Mouse (Mus musculus) CD4-positive, CD25-positive, alpha-beta regulatory T cell, adult 2 months (primary cell): ENCODE data around the gene Pdgfc.

Experiments
- DNase-seq: peaks from one replicate; pipeline ENCODE4 v3.0.0-alpha.2; 2012; ENCODE audit warnings: low read depth, low spot score

Pdgfc gene

DNA sequence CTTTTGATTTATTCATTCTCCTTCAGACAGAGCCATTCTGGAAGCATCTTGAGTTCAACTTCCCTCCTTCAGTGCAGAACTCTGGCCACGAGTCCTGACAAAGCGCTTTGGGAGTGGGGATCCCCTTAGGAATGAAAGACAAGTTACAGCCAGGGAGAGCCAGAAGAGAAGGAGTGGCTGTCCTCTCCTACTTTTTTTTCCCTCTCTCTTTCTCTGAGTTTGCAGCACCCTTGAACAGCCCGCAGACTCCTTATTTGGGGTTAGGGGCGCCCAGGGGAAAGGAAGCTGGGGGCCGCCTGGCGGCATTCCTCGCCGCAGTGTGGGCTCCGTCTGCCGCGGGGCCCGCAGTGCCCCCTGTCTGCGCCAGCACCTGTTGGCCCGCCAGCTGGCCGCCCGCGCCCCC lies at the start of gene Pdgfc:
TSS of gene Pdgfc (plus strand) at position 266 of the 403 bp plus-strand sequence.
- no peak for DNase-seq

DNA sequence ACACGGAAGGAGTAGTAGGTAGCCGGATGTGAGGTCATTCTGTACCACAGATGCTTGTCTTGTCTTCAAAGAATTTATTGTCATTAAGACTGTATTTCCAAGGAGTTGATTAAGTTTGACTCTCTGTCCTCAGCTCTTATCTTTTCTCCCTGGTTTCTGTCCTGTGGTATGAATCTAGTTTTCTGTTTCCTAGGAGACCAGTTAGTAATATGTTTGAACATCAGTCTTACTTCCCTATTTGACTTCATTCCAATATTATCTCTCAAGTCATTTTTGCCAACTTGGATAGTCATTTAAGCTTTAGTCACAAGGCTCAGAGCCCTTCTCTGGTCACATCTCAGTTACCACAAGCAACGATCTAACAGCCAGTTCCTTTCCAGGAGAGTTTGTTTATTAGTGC lies 27.0 kb upstream of the Pdgfc start:
- no peak for DNase-seq

DNA sequence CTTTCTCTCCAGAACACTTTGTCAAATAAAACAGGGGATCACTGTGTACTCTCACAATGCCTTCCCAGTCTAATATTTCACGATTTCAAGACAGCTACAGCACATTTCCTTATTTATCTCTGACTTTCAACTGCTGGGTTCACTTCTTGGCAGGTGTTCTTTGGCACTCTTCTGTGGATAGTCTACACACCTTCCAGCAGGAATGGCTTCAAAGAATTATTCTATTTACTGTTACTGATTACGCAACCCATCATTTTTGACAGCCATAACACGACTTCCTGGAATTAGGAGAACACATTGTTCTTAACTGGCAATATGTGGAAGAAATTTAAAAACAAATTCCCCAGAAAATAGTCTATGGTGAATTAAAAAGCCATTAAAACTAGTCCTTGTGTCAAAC lies 26.3 kb upstream of the Pdgfc start:
- DNase-seq = no peak

DNA sequence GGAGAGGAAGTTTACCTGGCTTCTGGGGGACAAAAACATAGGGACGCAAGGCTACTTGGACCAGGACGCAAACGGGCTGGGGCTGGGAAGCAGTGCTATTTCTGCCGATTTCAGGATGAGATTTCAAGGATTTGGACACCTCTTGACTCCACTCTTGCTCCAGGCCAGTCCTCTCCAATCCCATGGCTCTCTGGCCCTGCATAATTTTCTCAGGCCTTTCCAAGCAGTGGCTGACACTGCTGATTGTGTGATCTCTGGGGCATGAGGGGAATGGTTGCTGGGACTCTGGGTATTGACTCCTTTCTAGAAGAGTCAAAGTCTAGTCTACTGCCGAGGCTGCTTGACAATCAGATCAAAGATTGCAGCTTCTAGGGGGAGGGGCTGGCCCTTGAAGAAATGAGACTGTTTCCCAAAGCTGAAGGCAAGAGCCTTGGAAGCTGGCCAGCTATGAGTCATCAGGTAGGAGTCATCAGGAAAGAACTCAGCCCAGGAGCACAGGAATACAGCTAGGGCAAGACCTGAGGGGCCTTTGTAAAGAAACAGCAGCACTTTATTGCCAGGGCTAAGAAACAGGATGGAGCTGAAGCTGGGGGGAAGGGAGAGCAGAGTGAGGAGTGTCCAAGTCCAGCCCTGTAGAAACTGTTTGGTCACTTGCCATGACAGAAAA lies 18.7 kb upstream of the Pdgfc start:
- DNase-seq = no peak

DNA sequence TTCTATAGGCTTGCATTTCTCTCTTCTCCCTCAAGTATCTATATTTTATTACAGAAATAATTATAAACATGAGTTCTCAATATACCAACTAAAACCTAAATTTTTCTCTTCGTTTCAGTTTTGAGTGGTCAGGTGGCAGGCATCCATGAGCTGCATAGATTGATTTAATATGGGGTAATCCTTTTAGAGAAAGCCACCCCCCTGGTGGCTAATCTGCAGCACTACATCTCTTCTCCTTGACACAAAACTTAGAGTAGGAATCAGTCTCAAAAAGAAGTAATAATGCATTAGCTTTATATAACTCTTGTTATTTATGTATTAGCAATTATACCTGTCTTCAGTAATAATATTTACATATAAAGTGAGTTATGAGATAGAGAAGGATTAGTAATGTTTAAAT lies 16.2 kb upstream of the Pdgfc start:
- DNase-seq = no peak

DNA sequence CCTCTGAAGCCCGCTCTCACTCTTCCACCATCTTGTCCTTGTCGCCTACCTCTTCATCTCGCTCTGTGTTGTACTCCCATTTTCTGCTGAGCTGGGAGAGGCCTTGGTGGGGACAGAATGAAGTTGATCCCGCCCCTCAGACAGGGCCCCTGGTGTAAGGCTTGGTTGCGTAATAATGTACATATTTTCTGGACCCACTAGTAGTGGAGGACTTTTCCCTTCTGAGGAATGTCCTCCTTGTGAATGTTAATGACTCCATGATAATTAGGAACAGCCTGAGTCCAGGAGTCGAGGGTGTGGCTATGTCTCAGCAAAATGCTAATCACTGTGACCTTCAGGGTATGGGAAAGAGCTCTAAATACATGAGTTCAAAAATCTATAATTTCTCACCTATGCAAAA lies 14.4 kb upstream of the Pdgfc start:
- no peak for DNase-seq

DNA sequence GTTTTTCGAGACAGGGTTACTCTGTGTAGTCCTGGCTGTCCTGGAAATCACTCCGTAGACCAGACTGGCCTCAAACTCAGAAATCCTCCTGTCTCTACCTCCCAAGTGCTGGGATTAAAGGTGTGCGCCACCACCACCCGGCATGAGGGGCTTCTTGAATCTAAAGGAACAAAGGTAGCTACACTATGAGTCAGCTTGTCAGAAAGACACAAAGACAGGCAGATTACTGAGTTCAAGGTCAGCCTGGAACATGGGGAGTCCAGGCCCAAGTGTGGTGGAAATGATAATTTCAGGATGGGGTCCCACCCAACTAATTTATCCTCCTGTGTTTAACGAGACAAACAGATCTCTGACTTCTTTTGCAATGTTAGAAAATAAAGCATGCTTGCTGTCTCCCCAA lies 13.9 kb upstream of the Pdgfc start:
- no peak for DNase-seq

DNA sequence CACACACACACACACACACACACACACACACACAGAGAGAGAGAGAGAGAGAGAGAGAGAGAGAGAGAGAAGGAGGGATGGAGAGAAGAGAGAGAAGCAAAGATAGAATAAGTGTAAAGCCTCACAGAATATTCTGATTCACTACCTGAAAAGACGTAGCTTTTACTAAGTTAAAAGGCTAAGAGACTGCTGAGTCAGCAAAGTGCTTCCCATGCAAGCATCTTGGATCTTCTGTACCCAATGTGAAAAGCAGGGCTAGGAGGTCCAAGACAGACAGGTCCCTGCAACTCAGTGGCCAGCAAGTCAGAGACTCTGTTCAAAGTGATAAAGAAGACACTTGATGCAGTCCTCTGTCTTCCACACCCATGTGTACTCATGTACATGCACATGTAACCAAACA lies 13.4 kb upstream of the Pdgfc start:
- DNase-seq = no peak

DNA sequence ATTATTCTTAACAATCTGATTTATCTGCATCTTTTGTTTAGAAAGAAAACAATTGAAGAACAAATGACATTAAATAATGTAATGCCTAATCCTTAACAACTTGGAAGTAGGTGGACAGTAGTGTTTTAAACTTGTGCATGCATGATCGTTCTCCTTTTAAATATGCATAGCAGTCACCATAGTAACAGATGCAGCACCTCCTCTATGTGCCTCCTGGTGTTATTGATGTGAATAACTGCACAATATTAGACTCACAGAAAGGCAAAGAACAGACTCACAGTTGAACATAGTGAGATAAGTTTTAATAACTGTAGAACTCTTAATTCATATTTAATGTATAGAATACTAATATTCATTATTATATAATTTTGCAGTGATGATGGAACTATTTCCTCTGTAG lies 12.6 kb upstream of the Pdgfc start:
- no peak for DNase-seq

DNA sequence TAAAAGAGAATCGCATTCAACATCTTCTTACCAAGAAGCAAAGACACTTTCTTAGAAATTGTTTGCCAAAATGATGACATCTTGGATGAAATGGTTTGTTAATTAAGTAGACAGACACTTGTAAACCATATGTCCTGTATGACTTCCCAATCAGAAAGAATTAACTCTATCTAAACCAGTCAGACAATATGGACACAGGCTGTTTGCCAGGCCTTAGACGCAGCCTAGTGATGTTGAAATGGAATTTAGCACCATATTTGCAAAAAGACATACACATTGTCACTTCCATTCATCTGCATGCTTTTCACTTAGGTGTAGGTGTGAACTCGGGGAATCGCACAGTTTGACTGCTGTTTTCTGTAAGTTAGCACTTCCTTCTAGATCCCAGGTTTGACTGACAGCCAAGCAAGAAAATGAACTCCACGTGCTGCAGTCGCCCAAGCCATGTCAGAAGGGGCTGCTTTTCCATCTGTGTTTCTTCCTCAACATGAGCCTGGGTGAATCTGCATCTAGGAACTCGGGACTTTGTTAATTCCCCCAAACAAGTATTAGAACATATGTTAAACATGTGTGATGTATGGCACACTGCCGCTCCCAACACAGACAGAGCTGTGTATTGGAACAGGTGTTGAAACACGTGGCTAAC lies 10.5 kb upstream of the Pdgfc start:
- DNase-seq = no peak

DNA sequence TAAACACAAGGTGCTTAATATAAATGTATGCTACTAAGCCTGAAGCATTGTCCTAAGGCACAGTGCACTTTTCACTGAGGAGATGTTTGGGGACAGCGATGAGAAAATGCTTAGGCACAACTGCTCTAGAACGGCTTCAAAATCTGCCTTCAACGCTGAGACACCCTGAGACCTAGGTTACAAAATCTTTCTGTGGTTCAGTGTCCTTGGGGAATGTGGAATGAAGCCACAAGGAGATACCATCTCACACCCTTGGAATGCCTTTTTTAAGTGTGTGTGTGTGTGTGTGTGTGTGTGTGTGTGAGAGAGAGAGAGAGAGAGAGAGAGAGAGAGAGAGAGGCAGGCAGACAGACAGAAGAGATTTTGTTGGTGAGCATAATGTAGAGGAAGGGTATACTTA lies 7.9 kb upstream of the Pdgfc start:
- no peak for DNase-seq

DNA sequence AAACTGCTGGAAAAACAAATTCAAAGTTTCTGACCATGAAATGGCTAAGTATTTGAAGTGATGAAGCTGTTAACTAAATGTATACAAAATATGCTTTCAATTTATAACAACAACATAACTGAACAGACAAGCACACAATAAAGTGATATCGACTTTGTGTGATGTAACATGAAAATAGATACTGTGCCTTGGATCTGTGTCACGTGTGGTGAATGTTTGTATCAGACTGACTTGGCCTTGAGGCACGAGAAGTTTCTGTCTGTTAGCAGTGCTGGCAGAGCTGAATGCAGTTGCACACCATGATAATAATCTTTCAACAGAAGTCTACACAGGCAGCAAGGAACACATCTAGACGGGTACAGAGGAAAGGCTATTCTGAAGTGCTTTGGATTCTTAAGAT lies 6.9 kb upstream of the Pdgfc start:
- DNase-seq = no peak

DNA sequence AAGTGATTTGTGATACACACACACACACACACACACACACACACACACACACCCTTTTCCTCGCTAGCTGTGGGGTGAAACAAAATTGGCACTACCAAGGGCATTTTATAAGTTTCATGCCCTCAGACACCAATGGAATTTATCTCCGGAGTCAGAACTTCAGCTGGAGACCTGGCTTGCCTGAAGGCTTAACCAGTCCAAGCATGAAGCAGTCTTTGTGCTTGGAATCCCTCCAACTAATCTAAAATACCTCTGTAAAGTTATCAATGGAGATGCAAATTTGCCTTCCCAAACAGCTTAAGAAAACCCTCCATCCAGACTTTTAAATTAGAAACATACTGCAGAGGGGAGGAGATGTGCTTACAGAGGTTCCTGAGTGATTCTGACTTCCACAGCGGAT lies 6.3 kb upstream of the Pdgfc start:
- DNase-seq = no peak

DNA sequence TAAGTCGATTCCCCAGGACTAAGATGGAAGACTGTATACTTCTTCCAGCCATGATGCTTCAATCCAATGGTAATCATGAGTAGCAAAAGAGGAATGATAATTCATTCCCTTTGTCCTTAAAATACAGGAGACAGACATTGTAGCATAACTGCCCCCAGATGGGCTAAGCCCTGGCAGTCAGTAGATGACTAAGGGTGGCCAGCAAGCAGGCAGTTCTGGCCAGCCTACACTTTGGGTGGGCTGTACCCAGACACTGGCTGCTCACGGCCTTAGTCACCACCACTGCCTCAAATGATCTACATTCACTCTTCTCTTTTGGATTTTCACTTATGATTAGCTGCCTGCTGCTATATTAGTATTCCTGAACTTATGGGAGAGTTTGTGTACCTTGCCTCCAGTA lies 5.9 kb upstream of the Pdgfc start:
- DNase-seq = no peak

DNA sequence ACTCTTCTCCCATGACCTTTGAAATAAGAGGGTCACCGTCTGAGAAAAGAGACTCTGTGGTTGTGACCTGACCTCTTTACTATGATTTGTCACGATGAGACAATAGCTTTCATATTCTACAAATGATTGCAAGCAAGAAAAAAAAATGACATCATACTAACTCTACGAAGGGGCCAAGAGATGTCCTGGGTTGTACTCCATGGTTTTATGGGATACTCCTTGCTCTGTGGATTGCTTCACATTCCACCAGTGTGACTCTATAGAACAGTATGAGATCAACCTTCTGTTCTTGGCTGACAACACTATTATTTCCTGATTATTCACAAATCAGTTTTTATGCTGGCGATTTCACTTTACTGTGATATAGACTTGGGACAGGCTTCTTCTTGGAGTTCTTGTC lies 4.2 kb upstream of the Pdgfc start:
- no peak for DNase-seq

DNA sequence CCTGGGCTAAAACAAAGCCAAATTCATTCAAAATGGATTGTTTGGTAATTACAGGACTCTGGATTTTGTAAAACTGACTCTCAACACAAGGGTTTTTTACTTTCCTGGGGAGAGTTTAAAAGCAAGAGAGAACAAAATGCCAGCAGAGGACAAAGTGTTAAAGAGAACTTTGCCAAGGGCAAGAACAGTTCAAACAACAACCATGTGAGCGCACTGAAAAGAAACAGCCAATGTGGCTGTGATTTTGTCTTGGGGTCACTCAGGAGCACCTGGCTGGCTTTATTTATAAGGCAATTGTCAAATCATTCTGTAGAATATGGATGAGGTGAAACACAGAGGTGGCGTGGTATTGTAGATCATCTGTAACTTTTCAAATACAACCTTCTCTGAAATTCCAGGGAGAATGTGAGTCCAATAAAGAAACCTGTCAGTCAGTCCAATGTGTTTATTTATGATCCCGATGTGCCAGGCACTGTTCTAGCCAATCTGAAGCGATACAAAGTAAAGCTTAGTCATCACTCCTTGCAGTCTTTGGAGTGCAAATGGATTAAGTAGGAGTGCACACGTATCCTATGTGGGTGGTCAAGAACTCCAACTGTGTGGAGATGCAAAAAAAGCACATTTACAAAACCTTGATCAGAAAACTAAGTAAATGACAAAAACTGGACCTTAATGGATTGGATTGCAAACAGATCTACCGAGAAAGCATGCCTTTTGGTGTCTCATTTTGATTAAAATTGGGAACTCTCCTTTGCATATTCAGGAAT lies 1.7 kb upstream of the Pdgfc start:
- DNase-seq = no peak

DNA sequence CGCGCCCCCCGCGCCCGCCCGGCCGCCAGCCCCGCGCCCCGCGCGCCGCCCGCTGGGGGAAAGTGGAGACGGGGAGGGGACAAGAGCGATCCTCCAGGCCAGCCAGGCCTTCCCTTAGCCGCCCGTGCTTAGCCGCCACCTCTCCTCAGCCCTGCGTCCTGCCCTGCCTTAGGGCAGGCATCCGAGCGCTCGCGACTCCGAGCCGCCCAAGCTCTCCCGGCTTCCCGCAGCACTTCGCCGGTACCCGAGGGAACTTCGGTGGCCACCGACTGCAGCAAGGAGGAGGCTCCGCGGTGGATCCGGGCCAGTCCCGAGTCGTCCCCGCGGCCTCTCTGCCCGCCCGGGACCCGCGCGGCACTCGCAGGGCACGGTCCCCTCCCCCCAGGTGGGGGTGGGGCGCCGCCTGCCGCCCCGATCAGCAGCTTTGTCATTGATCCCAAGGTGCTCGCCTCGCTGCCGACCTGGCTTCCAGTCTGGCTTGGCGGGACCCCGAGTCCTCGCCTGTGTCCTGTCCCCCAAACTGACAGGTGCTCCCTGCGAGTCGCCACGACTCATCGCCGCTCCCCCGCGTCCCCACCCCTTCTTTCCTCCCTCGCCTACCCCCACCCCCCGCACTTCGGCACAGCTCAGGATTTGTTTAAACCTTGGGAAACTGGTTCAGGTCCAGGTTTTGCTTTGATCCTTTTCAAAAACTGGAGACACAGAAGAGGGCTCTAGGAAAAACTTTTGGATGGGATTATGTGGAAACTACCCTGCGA lies 517 bp downstream of the Pdgfc start:
- DNase-seq = peak; percentile 11

DNA sequence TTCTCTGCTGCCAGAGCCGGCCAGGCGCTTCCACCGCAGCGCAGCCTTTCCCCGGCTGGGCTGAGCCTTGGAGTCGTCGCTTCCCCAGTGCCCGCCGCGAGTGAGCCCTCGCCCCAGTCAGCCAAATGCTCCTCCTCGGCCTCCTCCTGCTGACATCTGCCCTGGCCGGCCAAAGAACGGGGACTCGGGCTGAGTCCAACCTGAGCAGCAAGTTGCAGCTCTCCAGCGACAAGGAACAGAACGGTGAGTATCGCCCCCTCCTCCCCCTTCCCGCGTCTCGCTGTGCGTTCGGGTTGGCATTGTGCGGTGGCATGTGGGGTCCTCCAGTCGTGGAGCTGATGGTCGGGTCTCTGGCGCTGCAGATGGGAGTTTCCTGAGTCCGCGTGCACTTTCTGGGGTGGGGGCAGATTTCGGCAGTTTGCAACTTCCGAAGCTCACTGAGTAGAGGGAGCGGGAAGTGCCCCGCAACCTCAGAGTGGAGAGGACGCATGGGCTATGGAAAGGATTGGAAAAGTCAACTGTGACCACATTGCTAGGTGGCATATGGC lies 1.2 kb downstream of the Pdgfc start:
- peak; percentile 4 for DNase-seq

DNA sequence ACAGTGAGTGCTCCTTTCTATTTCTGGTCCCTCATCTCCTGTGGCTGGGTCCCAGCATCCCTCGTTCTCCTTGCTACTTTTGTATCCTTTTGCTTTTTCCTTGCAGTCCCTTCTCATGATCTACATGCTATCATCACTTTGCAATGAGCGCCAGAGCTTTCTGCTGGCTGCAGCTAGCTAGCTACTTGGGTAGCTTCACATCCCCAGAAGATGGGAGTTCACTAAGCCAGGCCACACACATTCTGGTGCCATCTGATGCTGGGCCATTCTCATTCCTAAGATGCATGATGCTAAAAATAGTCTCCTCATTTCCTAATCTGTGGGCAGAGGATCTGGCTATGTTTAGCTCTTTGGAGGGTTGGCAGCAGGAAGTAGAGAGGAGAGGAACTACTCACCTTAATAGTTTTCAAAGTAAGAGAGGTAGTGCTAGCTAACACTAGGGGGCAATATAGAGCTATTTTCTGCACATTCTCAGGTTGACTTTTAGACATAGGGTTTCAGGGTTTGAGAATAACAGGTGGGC lies 3.0 kb downstream of the Pdgfc start:
- peak; percentile 47 for DNase-seq

DNA sequence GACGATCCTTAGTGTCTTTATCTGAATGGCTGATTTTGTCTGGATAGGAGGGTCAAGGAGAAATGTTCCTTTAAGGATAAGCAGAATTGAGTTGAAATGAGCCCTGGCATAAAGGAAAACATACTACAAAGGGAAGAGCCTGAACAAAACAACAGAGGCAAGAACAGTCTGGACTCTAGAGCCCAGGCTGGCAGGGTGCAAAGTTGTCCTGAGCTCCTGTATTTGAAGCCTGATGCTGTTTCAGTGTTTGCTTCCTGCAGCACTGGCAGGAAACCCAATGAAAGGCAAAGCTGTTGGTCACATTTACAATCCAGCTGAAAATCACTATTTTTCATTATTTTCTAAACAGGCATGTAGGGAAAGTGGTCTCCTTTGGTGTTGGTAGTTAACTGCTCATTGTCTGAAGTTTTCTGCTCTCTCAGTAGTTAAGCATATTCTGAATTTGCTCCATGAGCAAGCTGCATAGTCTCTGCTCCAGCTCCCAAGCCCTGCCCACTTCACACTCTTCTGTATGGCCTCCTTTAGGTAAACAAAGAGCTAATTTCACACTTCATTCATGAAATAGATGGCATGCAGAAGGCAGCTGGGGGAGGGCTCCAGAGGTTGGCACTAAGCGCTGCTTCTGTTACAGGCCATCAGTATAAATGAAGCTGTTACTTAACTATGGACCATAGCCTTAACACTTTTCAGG lies 8.6 kb downstream of the Pdgfc start:
- no peak for DNase-seq
